Mouse (Mus musculus): ENCODE data around the gene Ninj2.

DNA sequence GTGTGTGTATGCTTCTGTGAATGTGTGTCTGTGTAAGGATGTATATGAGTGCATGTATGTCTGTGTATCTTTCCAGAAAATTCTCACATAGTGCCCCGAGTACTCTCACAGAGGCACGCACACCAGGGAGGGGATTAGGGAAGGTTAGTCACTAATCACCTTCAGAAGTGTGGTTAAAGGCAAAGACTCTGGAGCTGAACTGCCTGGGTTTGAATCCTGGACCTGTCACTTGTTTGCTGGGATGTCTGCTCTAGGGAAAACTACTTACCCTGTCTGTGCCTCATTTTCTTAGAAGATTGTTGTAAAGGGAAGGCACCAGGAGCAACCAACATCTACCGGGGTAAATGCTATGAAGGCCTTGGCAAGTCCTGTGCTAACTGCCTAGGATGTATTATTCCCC, 22.3 kb downstream of the Ninj2 start:
- TF ChIP-seq CTCF (conservative IDR thresholded peaks at IDR 0.05; ENCODE audit: low read length) = no peak
- no peak for TF ChIP-seq POU5F1 (IDR thresholded peaks at IDR 0.05; ENCODE audit: borderline replicate concordance, low read length)
- no peak for TF ChIP-seq NANOG (IDR thresholded peaks at IDR 0.05; ENCODE audit: borderline replicate concordance, low read length)

Data from E14TG2a.4 (cell line).